Mouse (Mus musculus) lung, postnatal 0 days (tissue): Measurements from ENCODE around the gene Pkp2.

Experiments
- CTCF ChIP-seq: IDR thresholded peaks from 2 replicates; pipeline ENCODE4 v1.5.1; 2016; ENCODE audit warnings: antibody characterized with exemption, mild to moderate bottlenecking
- EP300 ChIP-seq: IDR thresholded peaks from 2 replicates; pipeline ENCODE4 v1.6.1; 2016; ENCODE audit warnings: antibody characterized with exemption, mild to moderate bottlenecking, control low read depth

- no peak for TF ChIP-seq CTCF
- no peak for TF ChIP-seq EP300
Measured at GRCm38 (mm10) chr16:16253326-16254074, 40.4 kb downstream of the Pkp2 start.
